In genomic region chr2:50173730-50174528, GRCm38 (mm10) we compare ENCODE assay signal across 15 mouse cellular contexts.
"Had no signal": no experiment of that assay in that cellular context is flagged by ENCODE, and none has a peak within 500 bp of the region (broad histone marks: within the 10 kb centered on the region; RNA-seq: fewer than 3 reads in every experiment).

No protein-coding gene starts in this region.

- H3K4me1 ChIP-seq: liver, embryonic 15.5 days; megakaryocyte, embryonic 14.5 days; neural tube, embryonic 13.5 days had no signal

- H3K27ac ChIP-seq: left cerebral cortex, adult 2 months; limb, embryonic 10.5 days; liver, embryonic 15.5 days; neural tube, embryonic 13.5 days had no signal

- H3K4me2 ChIP-seq: liver, embryonic 11.5 days; liver, embryonic 15.5 days; lung, embryonic 14.5 days; neural tube, embryonic 13.5 days had no signal

- H3K9me3 ChIP-seq: limb, embryonic 10.5 days; liver, embryonic 15.5 days; neural tube, embryonic 13.5 days had no signal

- DNase-seq: kidney, adult 2 months; kidney, postnatal 25 days; lung, embryonic 14.5 days; lung, postnatal 10 days; lung, postnatal 4 days; midbrain, embryonic 14.5 days; right cerebral cortex, adult 18-20 months; right cerebral cortex, postnatal 25 days; thymus, postnatal 4 days had no signal

- H3K4me3 ChIP-seq: left cerebral cortex, adult 2 months; limb, embryonic 10.5 days; liver, embryonic 15.5 days; megakaryocyte, embryonic 14.5 days; neural tube, embryonic 13.5 days had no signal

- H3K9ac ChIP-seq: liver, embryonic 15.5 days; lung, embryonic 14.5 days; neural tube, embryonic 13.5 days had no signal

- H3K27me3 ChIP-seq: liver, embryonic 15.5 days; megakaryocyte, embryonic 14.5 days; neural tube, embryonic 13.5 days had no signal

- H3K36me3 ChIP-seq: limb, embryonic 10.5 days; liver, embryonic 15.5 days; neural tube, embryonic 13.5 days had no signal
